Mouse (Mus musculus) skeletal muscle tissue, adult 2 months (tissue): ENCODE measurements around the gene Gm21750.
"Not testable (repeated sequence)": the region's sequence is repeated elsewhere in the genome, so short reads cannot be mapped to it uniquely, and the experiment has no call there.

Source experiments
- DNase-seq: peaks from one replicate; pipeline ENCODE4 v3.0.0-alpha.2; 2012; ENCODE audit warnings: low read depth, low spot score

Gm21750 gene

DNA sequence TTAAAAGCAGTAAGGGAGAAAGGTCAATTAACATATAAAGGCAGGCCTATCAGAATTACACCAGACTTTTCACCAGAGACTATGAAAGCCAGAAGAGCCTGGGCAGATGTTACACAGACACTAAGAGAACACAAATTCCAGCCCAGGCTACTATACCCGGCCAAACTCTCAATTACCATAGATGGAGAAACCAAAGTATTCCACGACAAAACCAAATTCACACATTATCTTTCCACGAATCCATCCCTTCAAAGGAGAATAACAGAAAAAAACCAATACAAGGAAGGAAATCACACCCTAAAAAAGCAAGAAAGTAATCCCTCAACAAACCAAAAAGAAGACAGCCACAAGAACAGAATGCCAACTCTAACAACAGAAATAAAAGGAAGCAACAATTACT, at the start of gene Gm21750:
Gm21750 (plus strand) TSS at position 301 of the 400 bp plus-strand sequence.
- not testable (repeated sequence) for DNase-seq

DNA sequence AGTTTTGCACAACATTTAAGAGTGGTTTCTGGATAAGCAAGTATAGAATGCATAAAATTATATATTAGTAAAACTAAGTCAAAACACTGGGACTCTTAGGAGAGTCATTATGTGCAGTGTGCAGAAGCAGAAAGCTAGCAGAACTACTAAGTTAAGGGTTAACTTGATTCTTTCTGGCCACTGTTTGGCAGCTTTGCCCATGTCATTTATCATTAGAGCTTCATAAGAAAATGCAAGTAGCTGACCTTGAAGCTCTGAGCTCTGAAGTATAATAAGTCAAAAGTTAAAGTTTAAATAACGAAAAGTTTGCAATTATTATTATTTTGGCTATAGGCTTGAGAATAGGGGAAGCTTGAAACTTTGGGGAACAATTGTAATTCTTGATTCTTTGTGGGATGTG, 46.1 kb upstream of the Gm21750 start:
- DNase-seq, result not testable (repeated sequence)

- DNase-seq, result no peak
Measured at GRCm38 (mm10) chr14:73620880-73621279, 40.1 kb upstream of the Gm21750 start.

DNA sequence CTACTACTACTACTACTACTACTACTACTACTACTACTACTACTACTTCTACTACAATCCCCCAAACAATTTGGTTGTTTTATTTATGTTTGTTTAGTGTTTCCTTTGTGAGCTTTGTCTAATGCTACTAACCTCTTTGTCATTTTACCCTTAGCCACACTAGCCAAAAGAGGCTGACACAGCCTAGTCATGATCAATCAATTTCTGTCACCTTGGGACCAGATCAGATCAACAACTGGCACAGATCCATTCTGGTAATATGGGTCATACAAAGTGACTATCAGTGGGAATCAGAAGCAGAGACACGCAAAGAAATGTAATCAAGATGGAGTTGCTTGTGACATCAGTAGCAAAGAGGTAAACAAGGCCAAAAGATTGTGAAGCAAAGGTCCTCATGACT, 38.0 kb upstream of the Gm21750 start:
- DNase-seq, result no peak

GRCm38 (mm10) chr14:73625469-73625868, 35.6 kb upstream of the Gm21750 start:
- DNase-seq, result no peak

DNA sequence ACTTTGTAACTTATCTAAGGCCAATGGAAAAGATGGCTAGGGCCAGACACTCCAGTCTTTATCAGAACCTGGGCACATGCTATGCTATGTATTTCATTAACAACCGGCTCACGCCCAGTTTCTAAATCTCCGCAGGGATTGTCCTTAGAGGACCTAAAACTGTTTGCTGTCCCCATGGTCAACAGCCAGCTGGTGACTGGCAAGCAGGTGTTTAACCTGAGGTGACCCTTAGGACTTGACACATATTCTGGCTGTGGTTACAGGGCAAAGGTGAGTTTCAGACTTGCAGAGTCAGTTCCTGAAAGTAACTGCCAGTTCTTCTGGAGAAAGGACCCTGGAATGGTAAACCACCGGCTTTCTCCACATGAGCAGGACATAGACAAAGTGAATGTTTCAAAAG, 29.5 kb upstream of the Gm21750 start:
- peak; percentile 83 for DNase-seq

GRCm38 (mm10) chr14:73632648-73633263, 28.3 kb upstream of the Gm21750 start:
- DNase-seq, result no peak

DNA sequence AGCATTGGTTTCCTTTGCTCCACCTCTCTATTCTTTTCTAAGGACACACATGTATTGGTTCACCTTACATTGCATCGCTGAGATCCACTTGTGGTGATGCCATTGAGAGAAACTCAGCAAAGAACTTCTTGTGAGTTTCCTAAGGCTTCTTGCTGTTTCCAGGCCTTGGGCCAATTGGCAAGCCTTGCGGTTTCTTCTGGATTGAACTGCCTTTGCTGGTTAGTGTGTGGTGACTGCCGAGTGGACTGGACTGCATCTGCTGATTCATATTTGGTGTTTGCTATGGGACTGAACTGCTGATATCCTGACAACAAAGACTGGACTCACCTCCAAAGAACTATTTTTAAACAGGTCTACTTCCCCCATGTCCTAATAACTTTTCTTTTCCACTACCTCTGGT, 26.7 kb upstream of the Gm21750 start:
- DNase-seq, result no peak

DNA sequence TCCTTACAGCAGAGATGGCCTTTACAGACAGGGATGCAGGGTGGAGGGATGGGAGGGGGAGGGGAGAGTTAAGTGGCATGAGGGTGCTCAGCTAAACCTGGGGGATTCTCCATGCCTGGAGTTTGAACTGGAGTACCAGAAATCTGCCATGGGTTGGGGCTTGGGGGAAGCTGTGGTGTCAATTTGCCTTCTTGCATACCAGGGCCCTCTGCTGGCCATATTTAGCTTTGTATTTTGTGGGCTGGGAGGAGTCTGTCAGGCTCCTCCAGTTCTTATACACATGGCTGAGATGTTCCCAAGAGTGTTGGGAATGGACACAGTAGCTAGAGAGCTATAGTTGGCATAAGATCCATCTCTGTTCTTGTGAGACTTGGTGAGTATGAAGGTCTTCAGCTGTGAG, 23.6 kb upstream of the Gm21750 start:
- DNase-seq, result no peak

- no peak for DNase-seq
Measured at GRCm38 (mm10) chr14:73650179-73650578, 10.8 kb upstream of the Gm21750 start.

DNA sequence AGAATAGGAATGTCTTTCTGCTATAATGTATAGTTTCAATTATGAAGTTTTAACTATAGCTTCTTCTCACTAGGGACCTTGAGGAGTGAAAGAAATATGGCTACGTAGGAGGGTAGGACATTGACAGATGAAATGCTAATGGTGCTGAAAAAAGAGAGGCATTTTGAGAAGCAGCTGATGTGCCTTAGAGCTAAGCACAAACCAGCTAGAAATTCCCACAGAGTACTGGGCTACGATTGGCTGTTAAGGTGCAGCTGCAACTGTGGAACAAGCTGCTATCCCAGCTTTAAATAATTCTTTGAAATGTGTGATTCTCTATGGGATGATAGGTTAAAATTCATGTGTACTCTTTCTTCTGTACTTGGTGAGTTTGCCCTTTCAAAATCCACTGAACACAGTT, 9.1 kb downstream of the Gm21750 start:
- no peak for DNase-seq

- peak; percentile 4 for DNase-seq
Measured at GRCm38 (mm10) chr14:73687726-73688125, 26.7 kb downstream of the Gm21750 start.

- DNase-seq, result no peak
Measured at GRCm38 (mm10) chr14:73688427-73688826, 27.4 kb downstream of the Gm21750 start.

DNA sequence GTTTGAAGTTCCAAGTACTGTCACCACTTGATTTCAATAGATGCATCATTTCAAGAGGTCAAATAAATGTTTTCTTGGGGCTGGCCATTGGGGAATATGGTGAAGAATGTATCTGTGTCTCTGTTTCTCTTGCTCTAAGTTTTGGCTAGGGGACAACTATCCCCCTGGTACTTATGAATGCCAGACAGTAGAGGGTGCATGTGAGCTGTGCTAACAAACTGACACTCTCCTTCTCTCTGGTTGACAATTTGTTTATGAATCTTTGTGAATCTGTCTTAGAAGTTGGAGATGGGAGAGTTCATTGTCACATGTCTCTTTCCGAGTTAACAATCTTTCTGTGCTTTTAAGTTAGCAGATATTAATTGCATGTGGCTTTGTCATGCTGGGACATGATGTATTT, 39.2 kb downstream of the Gm21750 start:
- peak; percentile 7 for DNase-seq

DNA sequence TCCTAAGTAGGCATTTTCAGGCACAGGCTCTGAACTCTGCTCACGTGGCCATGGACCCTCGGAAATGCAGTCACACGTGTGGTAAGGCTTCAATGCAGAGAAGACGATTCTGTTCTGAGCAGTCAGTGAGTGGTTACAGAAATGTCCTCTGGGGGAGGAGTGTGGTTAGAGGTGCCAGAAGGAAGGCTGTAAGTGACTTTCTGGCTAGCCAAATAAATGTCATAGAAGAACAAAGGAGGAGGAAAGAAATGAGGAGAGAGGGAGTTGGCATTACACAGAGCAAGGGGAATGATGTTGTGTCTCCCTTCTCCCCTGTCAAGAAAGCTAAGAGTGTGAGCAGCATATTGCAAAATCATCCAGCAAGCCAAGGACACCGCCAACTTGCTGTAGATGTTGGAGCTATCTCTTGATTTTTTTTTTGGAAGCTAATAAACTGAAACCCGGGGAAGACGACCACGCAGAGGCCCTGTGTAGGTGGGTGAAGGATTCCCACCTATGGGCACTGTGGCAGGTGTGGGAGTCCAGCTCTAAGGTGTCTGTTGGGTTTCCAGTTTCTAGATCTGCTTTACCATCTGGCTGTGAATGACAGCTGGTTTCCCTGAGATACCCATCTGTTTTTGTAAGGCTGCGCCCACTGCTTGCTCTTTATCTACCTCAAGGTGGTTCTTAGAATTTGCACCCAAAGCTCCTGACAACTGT, 48.5 kb downstream of the Gm21750 start:
- DNase-seq, result no peak
